Mouse (Mus musculus): ENCODE measurements around the gene Tarbp1. TPM values are rescaled to one million over a fixed set of nuclear protein-coding genes. Genes with fewer than 3 reads are reported as not detected.

The Tarbp1 gene
- polyA plus RNA-seq, 1 experiment from 2014 or later, result 1.6 TPM

GRCm38 (mm10) chr8:126380141-126380540 lies 94.7 kb downstream of the Tarbp1 start:
- no peak for DNase-seq (ENCODE audit: low spot score)
- H3K27me3 ChIP-seq (ENCODE audit: insufficient read depth, poor library complexity, severe bottlenecking), result no peaks in the 10 kb centered on the region
- no peaks in the 10 kb centered on the region for H3K36me3 ChIP-seq
- no peak overlapping the region for H3K4me3 ChIP-seq
- H3K9me3 ChIP-seq, result no peaks in the 10 kb centered on the region
- no peak overlapping the region for H3K27ac ChIP-seq
- 59% methylated on average over 2 of the region's 2 CpGs for WGBS
- no peaks in the 10 kb centered on the region for H3K4me1 ChIP-seq (replicated peaks)

- 85% methylated on average over 6 of the region's 6 CpGs for WGBS
Measured at GRCm38 (mm10) chr8:126379580-126379979, 95.3 kb downstream of the Tarbp1 start.

More at GRCm38 (mm10) chr8:126379580-126379979, 95.3 kb downstream of the Tarbp1 start:
- Histone ChIP-seq H3K27ac (no peak overlapping the region), H3K27me3 (ENCODE audit: insufficient read depth, poor library complexity, severe bottlenecking) (no peaks in the 10 kb centered on the region), H3K4me1 (replicated peaks) (no peaks in the 10 kb centered on the region), H3K36me3 (no peaks in the 10 kb centered on the region), H3K4me3 (no peak overlapping the region), H3K9me3 (no peaks in the 10 kb centered on the region)
- no peak for DNase-seq (ENCODE audit: low spot score)

Other genes with a start within 250 kb of the Tarbp1 start
- 0.06 and 0.10 TPM in 2 replicates for gene Slc35f3, start 176.5 kb downstream of the Tarbp1 start, polyA plus RNA-seq (2016; fragmentation: Nextera tagmentation; extraction: Ambion mirVana)
- gene Coa6, start 52.5 kb downstream of the Tarbp1 start, polyA plus RNA-seq (2016; fragmentation: Nextera tagmentation; extraction: Ambion mirVana), result 41.4 and 44.2 TPM in 2 replicates
- 3.3 and 4.3 TPM in 2 replicates for gene Irf2bp2, start 118.9 kb upstream of the Tarbp1 start, polyA plus RNA-seq (2016; fragmentation: Nextera tagmentation; extraction: Ambion mirVana)